Mouse (Mus musculus): ENCODE measurements around the gene Fam81b. TPM values are rescaled to one million over a fixed set of nuclear protein-coding genes. Genes with fewer than 3 reads are reported as not detected.

Fam81b gene
- polyA plus RNA-seq, 1 experiment from 2014 or later = not detected

- Histone ChIP-seq H3K9ac (replicated peaks) (no peak overlapping the region), H3K36me3 (no peaks in the 10 kb centered on the region), H3K4me3 (replicated peaks) (no peak overlapping the region), H3K4me2 (no peak overlapping the region), H3K9me3 (replicated peaks) (no peaks in the 10 kb centered on the region), H3K27me3 (replicated peaks) (no peaks in the 10 kb centered on the region), H3K4me1 (no peaks in the 10 kb centered on the region), H3K27ac (replicated peaks) (no peak overlapping the region)
- ATAC-seq (ENCODE audit: low FRiP score) = no peak
- 77% methylated on average over 5 of the region's 5 CpGs for WGBS
Observed at GRCm38 (mm10) chr13:76264361-76265026, 40.4 kb downstream of the Fam81b start.

GRCm38 (mm10) chr13:76258766-76259165, 46.1 kb downstream of the Fam81b start:
- no peaks in the 10 kb centered on the region for H3K36me3 ChIP-seq
- ATAC-seq (ENCODE audit: low FRiP score) = no peak
- H3K27me3 ChIP-seq (replicated peaks) = no peaks in the 10 kb centered on the region
- H3K4me1 ChIP-seq = no peaks in the 10 kb centered on the region
- no peak overlapping the region for H3K9ac ChIP-seq (replicated peaks)
- H3K4me3 ChIP-seq (replicated peaks) = no peak overlapping the region
- no peak overlapping the region for H3K4me2 ChIP-seq
- WGBS = 64% methylated on average over 1 of the region's 1 CpGs
- H3K27ac ChIP-seq (replicated peaks) = no peak overlapping the region
- no peaks in the 10 kb centered on the region for H3K9me3 ChIP-seq (replicated peaks)

- H3K4me1 ChIP-seq = no peaks in the 10 kb centered on the region
- H3K9me3 ChIP-seq (replicated peaks) = no peaks in the 10 kb centered on the region
- ATAC-seq (ENCODE audit: low FRiP score) = no peak
- H3K36me3 ChIP-seq = no peaks in the 10 kb centered on the region
- 89% methylated on average over 3 of the region's 3 CpGs for WGBS
- H3K27me3 ChIP-seq (replicated peaks) = no peaks in the 10 kb centered on the region
- H3K27ac ChIP-seq (replicated peaks) = no peak overlapping the region
- no peak overlapping the region for H3K9ac ChIP-seq (replicated peaks)
- no peak overlapping the region for H3K4me3 ChIP-seq (replicated peaks)
- no peak overlapping the region for H3K4me2 ChIP-seq
Observed at GRCm38 (mm10) chr13:76256350-76256749, 48.5 kb downstream of the Fam81b start.

- no peak overlapping the region for H3K4me3 ChIP-seq (replicated peaks)
- ATAC-seq (ENCODE audit: low FRiP score) = no peak
- H3K9me3 ChIP-seq (replicated peaks) = no peaks in the 10 kb centered on the region
- H3K4me2 ChIP-seq = no peak overlapping the region
- no peaks in the 10 kb centered on the region for H3K36me3 ChIP-seq
- no peaks in the 10 kb centered on the region for H3K27me3 ChIP-seq (replicated peaks)
- 85% methylated on average over 7 of the region's 7 CpGs for WGBS
- no peak overlapping the region for H3K27ac ChIP-seq (replicated peaks)
- H3K9ac ChIP-seq (replicated peaks) = no peak overlapping the region
- H3K4me1 ChIP-seq = no peaks in the 10 kb centered on the region
Observed at GRCm38 (mm10) chr13:76250092-76250491, 54.8 kb downstream of the Fam81b start.

- 0 out of 2 replicates have a peak, but pooled peaks have one; percentile 59 for ATAC-seq (ENCODE audit: low FRiP score)
- 61% methylated on average over 1 of the region's 1 CpGs for WGBS
- no peaks in the 10 kb centered on the region for H3K9me3 ChIP-seq (replicated peaks)
- no peak overlapping the region for H3K9ac ChIP-seq (replicated peaks)
- H3K4me3 ChIP-seq (replicated peaks) = no peak overlapping the region
- H3K36me3 ChIP-seq = no peaks in the 10 kb centered on the region
- no peak overlapping the region for H3K27ac ChIP-seq (replicated peaks)
- H3K27me3 ChIP-seq (replicated peaks) = no peaks in the 10 kb centered on the region
- no peak overlapping the region for H3K4me2 ChIP-seq
- no peaks in the 10 kb centered on the region for H3K4me1 ChIP-seq
Observed at GRCm38 (mm10) chr13:76249066-76249465, 55.8 kb downstream of the Fam81b start.

- Histone ChIP-seq H3K27me3 (replicated peaks) (no peaks in the 10 kb centered on the region), H3K4me1 (no peaks in the 10 kb centered on the region), H3K9me3 (replicated peaks) (no peaks in the 10 kb centered on the region), H3K4me3 (replicated peaks) (no peak overlapping the region), H3K9ac (replicated peaks) (no peak overlapping the region), H3K27ac (replicated peaks) (no peak overlapping the region), H3K4me2 (no peak overlapping the region), H3K36me3 (no peaks in the 10 kb centered on the region)
- no peak for ATAC-seq (ENCODE audit: low FRiP score)
- WGBS = 52% methylated on average over 2 of the region's 2 CpGs
Observed at GRCm38 (mm10) chr13:76215397-76215796, 89.5 kb downstream of the Fam81b start.

GRCm38 (mm10) chr13:76214928-76215327, 89.9 kb downstream of the Fam81b start:
- 93% methylated on average over 2 of the region's 2 CpGs for WGBS
- no peak overlapping the region for H3K4me2 ChIP-seq
- H3K27ac ChIP-seq (replicated peaks) = no peak overlapping the region
- no peaks in the 10 kb centered on the region for H3K9me3 ChIP-seq (replicated peaks)
- no peak for ATAC-seq (ENCODE audit: low FRiP score)
- no peaks in the 10 kb centered on the region for H3K36me3 ChIP-seq
- no peak overlapping the region for H3K9ac ChIP-seq (replicated peaks)
- no peak overlapping the region for H3K4me3 ChIP-seq (replicated peaks)
- H3K4me1 ChIP-seq = no peaks in the 10 kb centered on the region
- H3K27me3 ChIP-seq (replicated peaks) = no peaks in the 10 kb centered on the region

GRCm38 (mm10) chr13:76199943-76200342, 104.9 kb downstream of the Fam81b start:
- Histone ChIP-seq H3K27me3 (replicated peaks) (no peaks in the 10 kb centered on the region), H3K4me3 (replicated peaks) (no peak overlapping the region), H3K9me3 (replicated peaks) (no peaks in the 10 kb centered on the region), H3K27ac (replicated peaks) (no peak overlapping the region), H3K9ac (replicated peaks) (no peak overlapping the region), H3K36me3 (0 out of 2 replicates have a peak, but pooled peaks cover 3% of the 10 kb centered on the region), H3K4me1 (no peaks in the 10 kb centered on the region), H3K4me2 (no peak overlapping the region)
- WGBS = 95% methylated on average over 4 of the region's 4 CpGs
- no peak for ATAC-seq (ENCODE audit: low FRiP score)

GRCm38 (mm10) chr13:76197297-76197848, 107.5 kb downstream of the Fam81b start:
- H3K9me3 ChIP-seq (replicated peaks) = no peaks in the 10 kb centered on the region
- no peaks in the 10 kb centered on the region for H3K4me1 ChIP-seq
- peaks cover 7% of the 10 kb centered on the region for H3K36me3 ChIP-seq
- H3K4me3 ChIP-seq (replicated peaks) = no peak overlapping the region
- H3K27me3 ChIP-seq (replicated peaks) = no peaks in the 10 kb centered on the region
- 77% methylated on average over 3 of the region's 3 CpGs for WGBS
- no peak overlapping the region for H3K27ac ChIP-seq (replicated peaks)
- no peak overlapping the region for H3K9ac ChIP-seq (replicated peaks)
- H3K4me2 ChIP-seq = no peak overlapping the region
- peak; percentile 57; the same call in 1 of the 2 replicates for ATAC-seq (ENCODE audit: low FRiP score)

- Histone ChIP-seq H3K4me3 (replicated peaks) (no peak overlapping the region), H3K27me3 (replicated peaks) (no peaks in the 10 kb centered on the region), H3K9ac (replicated peaks) (no peak overlapping the region), H3K27ac (replicated peaks) (no peak overlapping the region), H3K9me3 (replicated peaks) (no peaks in the 10 kb centered on the region), H3K4me1 (no peaks in the 10 kb centered on the region), H3K36me3 (peaks cover 25% of the 10 kb centered on the region), H3K4me2 (no peak overlapping the region)
- no peak for ATAC-seq (ENCODE audit: low FRiP score)
- WGBS = 82% methylated on average over 8 of the region's 8 CpGs
Observed at GRCm38 (mm10) chr13:76195431-76196138, 109.3 kb downstream of the Fam81b start.

GRCm38 (mm10) chr13:76194937-76195336, 109.9 kb downstream of the Fam81b start:
- Histone ChIP-seq H3K9me3 (replicated peaks) (no peaks in the 10 kb centered on the region), H3K4me3 (replicated peaks) (no peak overlapping the region), H3K27ac (replicated peaks) (no peak overlapping the region), H3K4me2 (no peak overlapping the region), H3K9ac (replicated peaks) (no peak overlapping the region), H3K36me3 (peaks cover 27% of the 10 kb centered on the region), H3K4me1 (no peaks in the 10 kb centered on the region), H3K27me3 (replicated peaks) (no peaks in the 10 kb centered on the region)
- no peak for ATAC-seq (ENCODE audit: low FRiP score)

GRCm38 (mm10) chr13:76190273-76190672, 114.6 kb downstream of the Fam81b start:
- H3K9ac ChIP-seq (replicated peaks) = no peak overlapping the region
- H3K4me1 ChIP-seq = no peaks in the 10 kb centered on the region
- 78% methylated on average over 3 of the region's 3 CpGs for WGBS
- H3K27ac ChIP-seq (replicated peaks) = no peak overlapping the region
- ATAC-seq (ENCODE audit: low FRiP score) = no peak
- no peak overlapping the region for H3K4me3 ChIP-seq (replicated peaks)
- H3K9me3 ChIP-seq (replicated peaks) = no peaks in the 10 kb centered on the region
- no peaks in the 10 kb centered on the region for H3K27me3 ChIP-seq (replicated peaks)
- H3K4me2 ChIP-seq = no peak overlapping the region
- H3K36me3 ChIP-seq = peaks cover 45% of the 10 kb centered on the region
